Mouse (Mus musculus): ENCODE results near the gene Bicc1. TPM values are rescaled to one million over a fixed set of nuclear protein-coding genes. Genes with fewer than 3 reads are reported as not detected.
A peak's percentile ranks its signal among the peaks of the same experiment; 100 is the strongest.

Gene Bicc1
- polyA plus RNA-seq, 1 experiment from 2014 or later = 19.2 TPM

GRCm38 (mm10) chr10:71158940-71159675, 392 bp downstream of the Bicc1 start:
- WGBS = under 1% methylated on average over 62 of the region's 65 CpGs
- peak overlapping the region; percentile 75 for H3K9ac ChIP-seq
- ATAC-seq (replicated peaks; ENCODE audit: insufficient number of reproducible peaks, insufficient read depth, low FRiP score, low read depth) = peak; percentile 79
- H3K4me1 ChIP-seq (replicated peaks) = peaks cover 6% of the 10 kb centered on the region; the same call in 1 of the 2 replicates
- peaks cover 8% of the 10 kb centered on the region; the same call in 1 of the 2 replicates for H3K27me3 ChIP-seq
- peak overlapping the region; percentile 92 for H3K4me2 ChIP-seq
- no peaks in the 10 kb centered on the region for H3K36me3 ChIP-seq
- H3K27ac ChIP-seq = peak overlapping the region; percentile 72
- peak overlapping the region; percentile 76 for H3K4me3 ChIP-seq
- H3K9me3 ChIP-seq (replicated peaks) = no peaks in the 10 kb centered on the region

- Histone ChIP-seq H3K27ac (no peak overlapping the region), H3K9ac (no peak overlapping the region), H3K4me1 (replicated peaks) (peaks cover 6% of the 10 kb centered on the region; the same call in 1 of the 2 replicates), H3K27me3 (peaks cover 8% of the 10 kb centered on the region; the same call in 1 of the 2 replicates), H3K9me3 (replicated peaks) (no peaks in the 10 kb centered on the region), H3K36me3 (no peaks in the 10 kb centered on the region), H3K4me2 (no peak overlapping the region), H3K4me3 (no peak overlapping the region)
- ATAC-seq (replicated peaks; ENCODE audit: insufficient number of reproducible peaks, insufficient read depth, low FRiP score, low read depth) = no peak
- 76% methylated on average over 5 of the region's 5 CpGs for WGBS
Measured at GRCm38 (mm10) chr10:71156569-71156968, 2.9 kb downstream of the Bicc1 start.

GRCm38 (mm10) chr10:71153610-71154009, 5.9 kb downstream of the Bicc1 start:
- peaks cover 3% of the 10 kb centered on the region; the same call in 1 of the 2 replicates for H3K4me1 ChIP-seq (replicated peaks)
- H3K4me3 ChIP-seq = no peak overlapping the region
- 89% methylated on average over 6 of the region's 6 CpGs for WGBS
- ATAC-seq (replicated peaks; ENCODE audit: insufficient number of reproducible peaks, insufficient read depth, low FRiP score, low read depth) = no peak
- H3K9me3 ChIP-seq (replicated peaks) = no peaks in the 10 kb centered on the region
- H3K4me2 ChIP-seq = no peak overlapping the region
- no peak overlapping the region for H3K27ac ChIP-seq
- H3K27me3 ChIP-seq = no peaks in the 10 kb centered on the region
- H3K36me3 ChIP-seq = no peaks in the 10 kb centered on the region
- H3K9ac ChIP-seq = no peak overlapping the region

GRCm38 (mm10) chr10:71153138-71153537, 6.4 kb downstream of the Bicc1 start:
- Histone ChIP-seq H3K9me3 (replicated peaks) (no peaks in the 10 kb centered on the region), H3K9ac (no peak overlapping the region), H3K4me2 (no peak overlapping the region), H3K4me1 (replicated peaks) (no peaks in the 10 kb centered on the region), H3K36me3 (no peaks in the 10 kb centered on the region), H3K27ac (no peak overlapping the region), H3K27me3 (no peaks in the 10 kb centered on the region), H3K4me3 (no peak overlapping the region)
- WGBS = 63% methylated on average over 1 of the region's 1 CpGs
- ATAC-seq (replicated peaks; ENCODE audit: insufficient number of reproducible peaks, insufficient read depth, low FRiP score, low read depth) = no peak

- Histone ChIP-seq H3K27me3 (no peaks in the 10 kb centered on the region), H3K27ac (no peak overlapping the region), H3K4me1 (replicated peaks) (peaks cover 9% of the 10 kb centered on the region; the same call in 1 of the 2 replicates), H3K9me3 (replicated peaks) (no peaks in the 10 kb centered on the region), H3K9ac (no peak overlapping the region), H3K36me3 (no peaks in the 10 kb centered on the region), H3K4me2 (no peak overlapping the region), H3K4me3 (no peak overlapping the region)
- ATAC-seq (replicated peaks; ENCODE audit: insufficient number of reproducible peaks, insufficient read depth, low FRiP score, low read depth) = no peak
- 93% methylated on average over 2 of the region's 2 CpGs for WGBS
Measured at GRCm38 (mm10) chr10:71150486-71150885, 9.0 kb downstream of the Bicc1 start.

GRCm38 (mm10) chr10:71148951-71149603, 10.4 kb downstream of the Bicc1 start:
- WGBS = 68% methylated on average over 5 of the region's 5 CpGs
- Histone ChIP-seq H3K9me3 (replicated peaks) (no peaks in the 10 kb centered on the region), H3K4me1 (replicated peaks) (peaks cover 10% of the 10 kb centered on the region; the same call in 1 of the 2 replicates), H3K9ac (no peak overlapping the region), H3K4me2 (no peak overlapping the region), H3K36me3 (no peaks in the 10 kb centered on the region), H3K4me3 (no peak overlapping the region), H3K27ac (no peak overlapping the region), H3K27me3 (no peaks in the 10 kb centered on the region)
- no peak for ATAC-seq (replicated peaks; ENCODE audit: insufficient number of reproducible peaks, insufficient read depth, low FRiP score, low read depth)

- Histone ChIP-seq H3K9ac (no peak overlapping the region), H3K27me3 (no peaks in the 10 kb centered on the region), H3K27ac (no peak overlapping the region), H3K4me1 (replicated peaks) (peaks cover 10% of the 10 kb centered on the region; the same call in 1 of the 2 replicates), H3K4me2 (no peak overlapping the region), H3K4me3 (no peak overlapping the region), H3K36me3 (no peaks in the 10 kb centered on the region), H3K9me3 (replicated peaks) (no peaks in the 10 kb centered on the region)
- ATAC-seq (replicated peaks; ENCODE audit: insufficient number of reproducible peaks, insufficient read depth, low FRiP score, low read depth) = no peak
- 85% methylated on average over 9 of the region's 9 CpGs for WGBS
Measured at GRCm38 (mm10) chr10:71148226-71148625, 11.3 kb downstream of the Bicc1 start.

GRCm38 (mm10) chr10:71146681-71147615, 12.6 kb downstream of the Bicc1 start:
- ATAC-seq (replicated peaks; ENCODE audit: insufficient number of reproducible peaks, insufficient read depth, low FRiP score, low read depth) = no peak
- H3K4me3 ChIP-seq = no peak overlapping the region
- H3K27ac ChIP-seq = no peak overlapping the region
- H3K27me3 ChIP-seq = no peaks in the 10 kb centered on the region
- WGBS = 74% methylated on average over 15 of the region's 15 CpGs
- H3K4me1 ChIP-seq (replicated peaks) = peaks cover 10% of the 10 kb centered on the region; the same call in 1 of the 2 replicates
- no peak overlapping the region for H3K4me2 ChIP-seq
- no peak overlapping the region for H3K9ac ChIP-seq
- H3K36me3 ChIP-seq = no peaks in the 10 kb centered on the region
- no peaks in the 10 kb centered on the region for H3K9me3 ChIP-seq (replicated peaks)

GRCm38 (mm10) chr10:71145801-71146200, 13.7 kb downstream of the Bicc1 start:
- Histone ChIP-seq H3K4me3 (no peak overlapping the region), H3K27ac (no peak overlapping the region), H3K9me3 (replicated peaks) (no peaks in the 10 kb centered on the region), H3K4me1 (replicated peaks) (peaks cover 10% of the 10 kb centered on the region; the same call in 1 of the 2 replicates), H3K36me3 (no peaks in the 10 kb centered on the region), H3K4me2 (no peak overlapping the region), H3K9ac (no peak overlapping the region), H3K27me3 (no peaks in the 10 kb centered on the region)
- 49% methylated on average over 11 of the region's 11 CpGs for WGBS
- ATAC-seq (replicated peaks; ENCODE audit: insufficient number of reproducible peaks, insufficient read depth, low FRiP score, low read depth) = no peak

GRCm38 (mm10) chr10:71144191-71144590, 15.3 kb downstream of the Bicc1 start:
- no peaks in the 10 kb centered on the region for H3K36me3 ChIP-seq
- no peak overlapping the region for H3K4me3 ChIP-seq
- H3K9ac ChIP-seq = no peak overlapping the region
- WGBS = 68% methylated on average over 4 of the region's 4 CpGs
- ATAC-seq (replicated peaks; ENCODE audit: insufficient number of reproducible peaks, insufficient read depth, low FRiP score, low read depth) = no peak
- H3K27ac ChIP-seq = no peak overlapping the region
- H3K27me3 ChIP-seq = no peaks in the 10 kb centered on the region
- no peaks in the 10 kb centered on the region for H3K9me3 ChIP-seq (replicated peaks)
- peaks cover 10% of the 10 kb centered on the region; the same call in 1 of the 2 replicates for H3K4me1 ChIP-seq (replicated peaks)
- H3K4me2 ChIP-seq = no peak overlapping the region

GRCm38 (mm10) chr10:71142568-71142967, 16.9 kb downstream of the Bicc1 start:
- Histone ChIP-seq H3K4me3 (no peak overlapping the region), H3K27me3 (no peaks in the 10 kb centered on the region), H3K36me3 (no peaks in the 10 kb centered on the region), H3K9me3 (replicated peaks) (no peaks in the 10 kb centered on the region), H3K27ac (no peak overlapping the region), H3K9ac (no peak overlapping the region), H3K4me2 (no peak overlapping the region), H3K4me1 (replicated peaks) (peaks cover 10% of the 10 kb centered on the region; the same call in 1 of the 2 replicates)
- no peak for ATAC-seq (replicated peaks; ENCODE audit: insufficient number of reproducible peaks, insufficient read depth, low FRiP score, low read depth)
- WGBS = 85% methylated on average over 2 of the region's 2 CpGs
